Mouse (Mus musculus) heart, embryonic 15.5 days (tissue): ENCODE measurements at regions not wholly inside any gene's neighbourhood (a gene's known extent, or its start where the extent isn't known, plus 50 kb on each side); places are given as distances from the start of the nearest gene placed in this dataset.
A peak's percentile ranks its signal among the peaks of the same experiment; 100 is the strongest.

Experiments
- ATAC-seq: fragments of 200-750 bp; cut with Nextera tagmentation; replicated peaks from 2 replicates; pipeline ENCODE4 v1.8.0; 2017; ENCODE audit warnings: low read depth, moderate TSS enrichment; ENCODE audit not compliant: insufficient number of reproducible peaks, insufficient read depth, low FRiP score
- H3K27ac ChIP-seq: fragments of 300-500 bp; sonication (generic); 2 replicates; pipeline ENCODE4 v1.5.1; 2015; ENCODE audit warnings: mild to moderate bottlenecking, inconsistent platforms
- H3K27me3 ChIP-seq: fragments of 300-500 bp; sonication (generic); 2 replicates; pipeline ENCODE4 v1.6.1; 2015; ENCODE audit warnings: inconsistent platforms
- H3K36me3 ChIP-seq: fragments of 300-500 bp; sonication (generic); 2 replicates; pipeline ENCODE4 v1.6.1; 2015; ENCODE audit warnings: mild to moderate bottlenecking, inconsistent platforms
- H3K4me1 ChIP-seq: fragments of 300-500 bp; sonication (generic); replicated peaks from 2 replicates; pipeline ENCODE4 v1.6.1; 2015; ENCODE audit warnings: inconsistent platforms
- H3K4me2 ChIP-seq: fragments of 300-500 bp; sonication (generic); 2 replicates; pipeline ENCODE4 v1.6.1; 2015; ENCODE audit warnings: inconsistent platforms, mild to moderate bottlenecking, moderate library complexity
- H3K4me3 ChIP-seq: fragments of 300-500 bp; sonication (generic); 2 replicates; pipeline ENCODE4 v1.5.1; 2015; ENCODE audit warnings: mild to moderate bottlenecking, inconsistent platforms
- H3K9ac ChIP-seq: fragments of 300-500 bp; sonication (generic); 2 replicates; pipeline ENCODE4 v1.6.1; 2015; ENCODE audit warnings: mild to moderate bottlenecking, inconsistent platforms
- H3K9me3 ChIP-seq: fragments of 300-500 bp; sonication (generic); replicated peaks from 2 replicates; pipeline ENCODE4 v1.6.1; 2016; ENCODE audit warnings: inconsistent platforms
- WGBS: fragments of 180-500 bp; shearing (Covaris S2); methylation state at CpG from one replicate; pipeline ENCODE4 v1.1.7; 2015; ENCODE audit warnings: mixed read lengths; 5-methylcytosine and 5-hydroxymethylcytosine counted together

DNA sequence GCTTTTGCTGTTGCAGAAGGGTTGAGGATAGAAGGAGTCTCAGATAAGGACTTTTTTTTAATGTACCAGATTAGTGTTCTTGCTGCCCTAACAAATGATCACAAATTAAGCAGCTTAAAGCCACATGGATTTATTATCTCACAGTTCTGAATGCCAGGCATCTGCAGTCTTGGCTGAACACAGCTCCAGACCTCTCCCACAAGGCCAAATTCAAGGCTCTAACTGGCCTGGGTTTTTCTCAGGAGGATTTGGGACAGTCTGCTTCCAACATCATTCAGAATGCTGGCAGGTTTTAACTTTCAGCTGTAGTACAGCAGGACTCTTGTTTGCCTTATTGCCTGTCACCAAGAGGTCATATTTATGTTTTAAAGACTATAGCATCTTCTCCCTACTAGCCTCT, 329.7 kb upstream of the Chrm2 start:
- H3K36me3 ChIP-seq: no peaks in the 10 kb centered on the region
- H3K9ac ChIP-seq: no peak overlapping the region
- ATAC-seq: no peak
- H3K27ac ChIP-seq: no peak overlapping the region
- H3K4me3 ChIP-seq: no peak overlapping the region
- 0 out of 2 replicates have a peak, but pooled peaks cover 2% of the 10 kb centered on the region for H3K4me1 ChIP-seq
- H3K9me3 ChIP-seq: no peaks in the 10 kb centered on the region
- no peak overlapping the region for H3K4me2 ChIP-seq
- H3K27me3 ChIP-seq: no peaks in the 10 kb centered on the region

DNA sequence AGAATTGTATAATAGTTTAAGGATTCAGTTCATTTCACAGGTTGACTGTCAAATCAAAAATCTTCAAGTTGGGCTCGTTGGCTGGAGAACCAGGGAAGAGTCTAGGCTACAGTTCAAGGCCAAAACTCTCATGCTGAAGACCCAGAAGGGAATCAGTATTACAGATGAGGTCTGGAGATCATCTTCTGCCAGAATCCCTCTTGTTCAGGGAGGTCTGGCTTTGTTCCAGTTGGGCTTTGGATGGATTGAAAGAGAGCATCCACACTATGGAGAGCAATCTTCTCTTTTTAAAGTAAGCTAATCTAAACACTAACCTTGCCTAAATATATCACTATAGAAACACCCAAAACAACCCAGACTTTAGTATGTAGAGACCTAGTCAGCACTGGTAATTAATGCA, 327.5 kb upstream of the Chrm2 start:
- Histone ChIP-seq H3K4me3 (no peak overlapping the region), H3K36me3 (no peaks in the 10 kb centered on the region), H3K4me1 (0 out of 2 replicates have a peak, but pooled peaks cover 2% of the 10 kb centered on the region), H3K9me3 (no peaks in the 10 kb centered on the region), H3K4me2 (no peak overlapping the region), H3K9ac (no peak overlapping the region), H3K27me3 (no peaks in the 10 kb centered on the region), H3K27ac (no peak overlapping the region)
- no peak for ATAC-seq
- 52% methylated on average over 1 of the region's 1 CpGs for WGBS

DNA sequence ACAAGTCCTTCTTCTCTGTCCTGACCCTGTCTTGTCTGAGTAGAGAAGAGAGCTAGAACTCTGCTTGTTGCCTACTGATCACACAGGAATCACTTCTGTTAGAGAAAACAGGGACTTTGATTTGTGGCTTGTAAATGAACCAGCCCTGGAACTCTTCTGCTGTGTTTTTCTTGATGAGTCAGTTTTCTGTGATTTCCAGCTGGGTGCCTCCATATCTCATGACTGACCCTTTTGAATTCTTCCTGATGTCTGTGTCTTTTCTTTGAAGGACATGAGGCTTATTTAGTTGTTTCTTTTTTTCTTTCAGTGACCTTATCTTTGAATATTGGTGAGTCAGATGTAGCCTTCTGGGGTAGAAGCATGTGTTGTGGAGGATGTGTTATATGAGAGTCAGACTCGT, 323.0 kb upstream of the Chrm2 start:
- WGBS: 57% methylated on average over 1 of the region's 1 CpGs

DNA sequence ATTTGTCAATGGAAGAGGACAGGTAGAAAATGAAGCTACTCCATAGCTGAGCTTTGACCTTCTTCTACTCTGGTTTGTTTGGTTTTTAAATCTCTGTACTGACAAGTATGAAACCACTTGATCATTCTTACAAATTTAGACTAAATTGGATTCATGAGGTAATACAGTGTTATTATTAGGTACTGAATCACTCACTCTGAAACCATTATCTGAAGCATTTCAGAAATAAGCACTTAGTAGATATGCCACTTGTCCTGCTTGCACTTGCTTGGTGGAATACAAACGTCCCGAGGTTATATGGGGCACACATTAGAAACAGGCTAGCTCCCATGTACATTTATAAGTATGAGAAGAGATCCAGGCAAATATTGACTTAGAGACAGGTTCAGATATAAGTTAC, 319.2 kb upstream of the Chrm2 start:
- WGBS: 34% methylated on average over 2 of the region's 2 CpGs
- no peaks in the 10 kb centered on the region for H3K9me3 ChIP-seq
- H3K27ac ChIP-seq: peak overlapping the region; percentile 80

More for the DNA sequence above, 323.0 kb upstream of the Chrm2 start:
- H3K9me3 ChIP-seq: no peaks in the 10 kb centered on the region
- no peaks in the 10 kb centered on the region for H3K27me3 ChIP-seq
- H3K4me1 ChIP-seq: 0 out of 2 replicates have a peak, but pooled peaks cover 2% of the 10 kb centered on the region
- no peak overlapping the region for H3K9ac ChIP-seq
- H3K4me2 ChIP-seq: no peak overlapping the region
- ATAC-seq: no peak
- no peak overlapping the region for H3K4me3 ChIP-seq
- H3K36me3 ChIP-seq: no peaks in the 10 kb centered on the region
- no peak overlapping the region for H3K27ac ChIP-seq

DNA sequence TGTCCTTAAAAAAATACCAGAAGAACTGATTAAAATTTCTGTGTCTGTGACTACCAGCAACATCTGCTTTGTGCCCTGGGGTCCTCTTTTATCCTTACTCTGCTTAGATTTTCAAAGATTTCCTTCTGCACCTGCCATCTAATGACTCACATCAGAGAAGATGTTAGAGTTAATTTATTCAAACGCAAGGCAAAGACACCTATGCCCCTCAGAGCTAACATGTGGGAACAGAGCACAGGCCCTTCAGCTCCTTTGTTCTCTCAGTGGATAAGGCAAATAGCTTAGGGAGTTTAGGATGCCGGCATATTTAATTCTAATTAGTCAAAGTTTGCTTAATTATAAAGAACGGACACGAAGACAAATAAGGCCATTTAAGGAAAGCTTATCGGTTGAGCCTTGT, 308.3 kb upstream of the Chrm2 start:
- Histone ChIP-seq H3K27ac (no peak overlapping the region), H3K4me3 (no peak overlapping the region), H3K36me3 (no peaks in the 10 kb centered on the region), H3K9me3 (no peaks in the 10 kb centered on the region), H3K4me1 (no peaks in the 10 kb centered on the region), H3K4me2 (no peak overlapping the region), H3K27me3 (no peaks in the 10 kb centered on the region), H3K9ac (no peak overlapping the region)
- no peak for ATAC-seq
- WGBS: 78% methylated on average over 5 of the region's 5 CpGs

More for the DNA sequence above, 319.2 kb upstream of the Chrm2 start:
- peak; percentile 67; the same call in 1 of the 2 replicates for ATAC-seq
- no peaks in the 10 kb centered on the region for H3K36me3 ChIP-seq
- H3K4me2 ChIP-seq: no peak overlapping the region
- H3K27me3 ChIP-seq: no peaks in the 10 kb centered on the region
- H3K4me3 ChIP-seq: no peak overlapping the region
- H3K9ac ChIP-seq: no peak overlapping the region
- 0 out of 2 replicates have a peak, but pooled peaks cover 2% of the 10 kb centered on the region for H3K4me1 ChIP-seq

DNA sequence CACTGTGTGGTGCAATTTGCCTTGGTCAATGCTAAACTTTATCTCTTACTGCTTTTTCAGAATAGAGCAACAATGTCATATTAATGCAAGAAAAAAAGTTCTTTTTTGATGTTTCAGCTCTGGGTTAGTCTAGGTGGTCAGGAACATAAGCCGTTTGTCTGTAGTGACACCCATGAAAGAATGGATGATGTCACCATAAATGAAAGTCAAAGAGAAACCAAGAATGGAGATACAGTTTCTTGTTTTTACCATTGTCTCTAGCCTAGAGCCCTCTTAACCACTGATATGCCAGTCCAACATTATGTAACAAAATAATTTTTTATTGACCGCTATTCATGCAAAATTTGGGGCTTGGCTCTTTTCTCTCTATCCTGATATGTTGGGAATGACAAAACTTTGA, 294.3 kb upstream of the Chrm2 start:
- no peak overlapping the region for H3K4me2 ChIP-seq
- WGBS: 86% methylated on average over 2 of the region's 2 CpGs
- H3K4me1 ChIP-seq: no peaks in the 10 kb centered on the region
- no peak overlapping the region for H3K27ac ChIP-seq
- ATAC-seq: no peak
- H3K4me3 ChIP-seq: no peak overlapping the region
- H3K27me3 ChIP-seq: no peaks in the 10 kb centered on the region
- H3K36me3 ChIP-seq: no peaks in the 10 kb centered on the region
- H3K9ac ChIP-seq: no peak overlapping the region
- H3K9me3 ChIP-seq: no peaks in the 10 kb centered on the region

DNA sequence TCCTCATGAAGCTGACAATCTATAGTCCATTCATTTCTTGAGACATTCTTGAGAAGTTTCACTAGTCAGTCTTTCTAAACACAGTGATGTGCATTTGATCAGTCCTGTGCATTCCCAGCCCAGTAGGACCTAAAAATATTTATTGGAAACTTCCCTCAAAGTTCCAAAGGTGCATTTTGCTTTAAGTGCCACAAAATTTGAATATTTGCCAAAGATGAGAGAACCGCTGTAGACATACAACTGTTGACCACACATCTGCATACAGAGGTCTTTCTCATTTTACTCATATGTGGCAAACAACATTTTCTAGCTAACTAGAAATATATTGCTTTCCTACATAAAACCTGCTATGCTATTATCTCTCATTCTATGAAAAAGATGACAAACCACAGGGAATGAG, 293.8 kb upstream of the Chrm2 start:
- no peaks in the 10 kb centered on the region for H3K27me3 ChIP-seq
- no peak for ATAC-seq
- no peaks in the 10 kb centered on the region for H3K36me3 ChIP-seq
- WGBS: 88% methylated on average over 1 of the region's 1 CpGs
- no peak overlapping the region for H3K27ac ChIP-seq
- H3K9me3 ChIP-seq: no peaks in the 10 kb centered on the region
- no peak overlapping the region for H3K9ac ChIP-seq
- no peaks in the 10 kb centered on the region for H3K4me1 ChIP-seq
- no peak overlapping the region for H3K4me3 ChIP-seq
- no peak overlapping the region for H3K4me2 ChIP-seq

DNA sequence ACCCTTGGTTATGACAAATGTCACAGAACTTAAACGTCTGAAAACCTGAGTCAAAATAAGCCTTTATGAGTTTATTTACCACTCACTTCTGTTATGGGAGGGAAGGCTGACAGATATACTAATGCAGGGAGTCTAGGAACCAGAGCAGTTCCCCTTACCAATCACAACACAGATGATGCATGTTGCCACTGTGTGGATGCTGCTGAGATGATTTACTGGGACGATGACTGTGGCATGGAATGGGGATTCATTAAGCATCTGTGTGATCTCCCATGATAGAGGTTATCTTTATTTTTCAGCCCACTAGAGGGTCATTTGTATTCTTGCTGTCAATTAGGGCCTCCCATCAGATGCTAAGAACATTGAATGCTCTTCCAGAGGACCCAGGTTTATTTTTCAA, 290.5 kb upstream of the Chrm2 start:
- Histone ChIP-seq H3K4me2 (no peak overlapping the region), H3K27me3 (no peaks in the 10 kb centered on the region), H3K4me1 (no peaks in the 10 kb centered on the region), H3K9me3 (no peaks in the 10 kb centered on the region), H3K9ac (no peak overlapping the region), H3K4me3 (no peak overlapping the region), H3K36me3 (no peaks in the 10 kb centered on the region), H3K27ac (no peak overlapping the region)
- ATAC-seq: no peak
- 67% methylated on average over 2 of the region's 2 CpGs for WGBS

DNA sequence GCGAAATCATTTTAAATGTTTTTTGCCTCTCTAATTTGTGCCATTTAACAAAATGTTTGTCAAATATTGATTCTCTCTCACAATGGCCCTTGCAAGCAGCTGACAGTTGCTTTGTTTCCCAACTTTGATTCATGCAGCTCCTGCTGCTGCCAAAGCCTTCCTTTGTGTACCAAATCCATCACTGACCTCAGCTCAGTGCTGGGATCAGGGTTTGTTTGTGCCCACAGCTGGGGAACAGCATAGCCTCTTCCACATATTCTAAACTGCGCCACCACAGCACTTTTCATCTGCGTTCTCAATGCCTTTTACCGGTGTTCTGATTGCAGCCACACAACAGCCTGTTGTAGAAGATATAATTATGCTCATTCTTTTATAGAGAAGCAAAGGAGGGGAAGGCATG, 289.7 kb upstream of the Chrm2 start:
- Histone ChIP-seq H3K9ac (no peak overlapping the region), H3K27me3 (no peaks in the 10 kb centered on the region), H3K36me3 (no peaks in the 10 kb centered on the region), H3K4me2 (no peak overlapping the region), H3K27ac (no peak overlapping the region), H3K4me1 (no peaks in the 10 kb centered on the region), H3K4me3 (no peak overlapping the region), H3K9me3 (no peaks in the 10 kb centered on the region)
- no peak for ATAC-seq
- 83% methylated on average over 4 of the region's 4 CpGs for WGBS

DNA sequence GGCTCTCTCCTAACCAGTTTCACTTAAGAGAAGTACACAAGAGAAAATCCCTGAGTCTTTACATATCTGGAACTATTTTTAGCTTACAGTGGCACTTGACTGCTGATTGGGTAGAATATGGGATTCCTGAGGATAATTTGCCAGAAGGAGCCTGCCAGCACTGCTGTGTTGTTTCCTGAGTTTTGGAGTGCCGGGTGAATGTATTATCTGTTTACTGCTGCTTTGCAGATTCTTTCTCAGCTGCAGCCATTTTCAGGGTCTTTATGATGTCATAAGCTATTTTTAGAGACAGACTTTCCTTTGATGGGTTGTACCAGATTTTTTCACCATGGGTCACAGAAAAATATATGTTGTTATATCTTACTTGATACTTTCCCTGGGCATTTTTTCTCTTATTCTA, 279.1 kb upstream of the Chrm2 start:
- Histone ChIP-seq H3K36me3 (no peaks in the 10 kb centered on the region), H3K9me3 (no peaks in the 10 kb centered on the region), H3K4me3 (no peak overlapping the region), H3K9ac (no peak overlapping the region), H3K4me1 (no peaks in the 10 kb centered on the region; the same call in 1 of the 2 replicates), H3K27me3 (no peaks in the 10 kb centered on the region), H3K27ac (peak overlapping the region; percentile 71), H3K4me2 (peak overlapping the region; percentile 12; the same call in 1 of the 2 replicates)
- peak; percentile 76 for ATAC-seq
- WGBS: 16% methylated on average over 1 of the region's 1 CpGs

DNA sequence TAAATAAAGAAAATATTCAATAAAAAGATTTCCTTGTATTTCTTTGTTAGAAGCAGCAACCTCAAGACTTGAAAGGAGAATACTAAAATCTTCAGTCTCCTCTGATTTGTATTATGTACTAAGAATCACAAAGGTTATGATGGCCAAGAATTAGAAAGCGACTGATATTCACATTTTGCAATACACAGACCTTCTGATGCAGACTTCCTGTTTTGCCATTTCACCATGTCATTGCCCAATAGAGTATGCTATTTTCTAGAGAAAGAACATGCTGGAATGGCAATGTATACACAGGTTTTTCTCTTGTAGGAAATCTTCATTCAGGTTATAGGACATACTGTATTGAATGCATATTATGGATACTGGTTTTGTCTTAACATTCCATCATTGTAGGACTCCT, 250.7 kb upstream of the Chrm2 start:
- no peak overlapping the region for H3K27ac ChIP-seq
- H3K36me3 ChIP-seq: no peaks in the 10 kb centered on the region
- H3K4me3 ChIP-seq: no peak overlapping the region
- H3K4me1 ChIP-seq: 0 out of 2 replicates have a peak, but pooled peaks cover 2% of the 10 kb centered on the region
- no peaks in the 10 kb centered on the region for H3K27me3 ChIP-seq
- no peak overlapping the region for H3K4me2 ChIP-seq
- no peak for ATAC-seq
- no peak overlapping the region for H3K9ac ChIP-seq
- H3K9me3 ChIP-seq: no peaks in the 10 kb centered on the region
- WGBS: 84% methylated on average over 1 of the region's 1 CpGs

DNA sequence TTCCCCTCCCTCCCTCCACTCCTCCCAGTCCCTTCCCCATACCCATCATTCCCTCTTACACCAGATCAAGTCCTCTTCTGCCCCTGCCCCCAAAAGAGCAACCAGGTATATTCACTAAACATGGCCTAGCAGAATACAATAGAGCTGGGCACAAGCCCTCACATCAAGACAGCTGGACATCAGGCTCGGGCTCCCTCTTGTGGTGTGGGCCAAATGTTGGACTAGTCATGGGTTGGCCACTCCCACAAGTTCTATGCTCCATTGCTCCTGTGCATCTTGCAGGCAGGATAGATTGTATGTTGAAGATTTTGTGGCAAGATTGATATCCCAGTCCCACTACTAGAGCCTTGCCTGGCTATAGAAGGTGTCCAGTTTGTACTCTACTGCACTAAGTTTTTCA, 240.6 kb upstream of the Chrm2 start:
- Histone ChIP-seq H3K36me3 (no peaks in the 10 kb centered on the region), H3K27me3 (no peaks in the 10 kb centered on the region), H3K9ac (no peak overlapping the region), H3K4me2 (no peak overlapping the region), H3K27ac (no peak overlapping the region), H3K4me3 (no peak overlapping the region), H3K9me3 (no peaks in the 10 kb centered on the region), H3K4me1 (no peaks in the 10 kb centered on the region)
- 65% methylated on average over 1 of the region's 1 CpGs for WGBS
- no peak for ATAC-seq
